Mouse (Mus musculus) midbrain, embryonic 13.5 days (tissue): Measurements from ENCODE around the gene Trim11. TPM values are rescaled to one million over a fixed set of nuclear protein-coding genes. Genes with fewer than 3 reads are reported as not detected.

Source experiments
- ATAC-seq: fragments of 200-750 bp; cut with Nextera tagmentation; 2 replicates; pipeline ENCODE4 v1.8.0; 2017; ENCODE audit warnings: mild to moderate bottlenecking, moderate TSS enrichment, moderate library complexity
- H3K27ac ChIP-seq: fragments of 300-500 bp; sonication (generic); 2 replicates; pipeline ENCODE4 v1.5.1; 2015; ENCODE audit warnings: inconsistent platforms, mild to moderate bottlenecking, moderate library complexity
- H3K27me3 ChIP-seq: fragments of 300-500 bp; sonication (generic); 2 replicates; pipeline ENCODE4 v1.6.1; 2015; ENCODE audit warnings: mild to moderate bottlenecking, inconsistent platforms
- H3K36me3 ChIP-seq: fragments of 300-500 bp; sonication (generic); 2 replicates; pipeline ENCODE4 v1.6.1; 2015; ENCODE audit warnings: mild to moderate bottlenecking, inconsistent platforms
- H3K4me1 ChIP-seq: fragments of 300-500 bp; sonication (generic); replicated peaks from 2 replicates; pipeline ENCODE4 v1.6.1; 2015; ENCODE audit warnings: inconsistent platforms
- H3K4me2 ChIP-seq: fragments of 300-500 bp; sonication (generic); replicated peaks from 2 replicates; pipeline ENCODE4 v1.6.1; 2015; ENCODE audit warnings: moderate library complexity, mild to moderate bottlenecking, inconsistent platforms
- H3K4me3 ChIP-seq: fragments of 300-500 bp; sonication (generic); replicated peaks from 2 replicates; pipeline ENCODE4 v1.5.1; 2015; ENCODE audit warnings: mild to moderate bottlenecking, inconsistent platforms
- H3K9ac ChIP-seq: fragments of 300-500 bp; sonication (generic); replicated peaks from 2 replicates; pipeline ENCODE4 v1.6.1; 2015; ENCODE audit warnings: mild to moderate bottlenecking, inconsistent platforms
- H3K9me3 ChIP-seq: fragments of 300-500 bp; sonication (generic); 2 replicates; pipeline ENCODE4 v1.6.1; 2016; ENCODE audit warnings: mild to moderate bottlenecking, inconsistent platforms
- WGBS: fragments of 180-500 bp; shearing (Covaris S2); methylation state at CpG from one replicate; pipeline ENCODE4 v1.1.7; 2015; 5-methylcytosine and 5-hydroxymethylcytosine counted together
- polyA plus RNA-seq: library from polyadenylated mRNA; unstranded; fragments of >200 nt; fragmentation: Nextera tagmentation; extraction: Ambion mirVana; gene quantifications from 2 replicates; pipeline ENCODE4 v1.2.1, GENCODE M21; 2015

Gene Trim11
- polyA plus RNA-seq, 1 experiment from 2014 or later = 21.9 TPM

DNA sequence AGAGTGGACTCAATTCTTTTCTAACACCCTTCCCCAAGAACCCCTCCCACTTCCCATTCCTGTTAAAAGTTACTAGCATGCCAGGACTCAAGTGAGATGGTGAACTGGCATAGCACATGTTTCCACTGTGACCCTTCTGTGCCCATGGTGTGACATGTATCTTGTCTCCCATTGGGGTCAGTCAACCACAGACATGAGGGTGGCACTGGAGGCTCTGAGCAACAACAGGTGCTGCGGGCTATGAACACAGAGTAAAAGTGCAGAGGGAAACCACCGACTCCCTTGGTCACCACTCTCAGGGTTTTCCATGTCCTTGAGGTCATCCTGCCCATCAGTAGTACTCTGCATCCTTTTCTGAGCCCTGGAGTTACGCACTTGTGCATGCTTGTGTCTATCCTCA, 6.1 kb upstream of the Trim11 start:
- Histone ChIP-seq H3K9me3 (no peaks in the 10 kb centered on the region), H3K9ac (no peak overlapping the region), H3K36me3 (peaks cover 43% of the 10 kb centered on the region), H3K4me2 (no peak overlapping the region), H3K27ac (no peak overlapping the region), H3K4me1 (peaks cover 17% of the 10 kb centered on the region), H3K27me3 (no peaks in the 10 kb centered on the region), H3K4me3 (no peak overlapping the region)
- 94% methylated on average over 3 of the region's 3 CpGs for WGBS
- ATAC-seq = no peak

DNA sequence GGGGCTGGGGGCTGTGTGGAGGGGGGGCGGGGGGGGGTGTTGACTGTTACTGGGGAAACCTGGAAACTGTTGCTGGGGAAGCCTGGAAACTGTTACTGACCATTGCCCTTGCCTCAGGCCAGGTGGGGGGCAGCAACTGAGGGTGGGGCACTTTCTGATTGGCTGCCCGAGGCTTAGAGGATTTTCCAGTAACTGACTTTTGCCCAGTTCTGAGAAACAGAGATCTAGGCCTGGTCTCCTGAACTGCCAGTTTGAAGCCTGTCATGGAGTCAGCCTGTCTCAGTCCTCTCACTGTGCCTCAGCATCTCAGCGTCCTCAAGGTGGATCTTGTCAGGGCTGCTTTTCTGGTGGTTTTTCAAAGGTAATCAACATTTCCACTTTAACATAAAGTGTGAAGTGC, 3.5 kb upstream of the Trim11 start:
- no peak overlapping the region for H3K9ac ChIP-seq
- H3K4me1 ChIP-seq = peaks cover 34% of the 10 kb centered on the region
- H3K36me3 ChIP-seq = peaks cover 32% of the 10 kb centered on the region
- no peaks in the 10 kb centered on the region for H3K9me3 ChIP-seq
- H3K27ac ChIP-seq = no peak overlapping the region
- no peak overlapping the region for H3K4me2 ChIP-seq
- H3K27me3 ChIP-seq = no peaks in the 10 kb centered on the region
- H3K4me3 ChIP-seq = no peak overlapping the region
- WGBS = 85% methylated on average over 3 of the region's 3 CpGs
- ATAC-seq = no peak

DNA sequence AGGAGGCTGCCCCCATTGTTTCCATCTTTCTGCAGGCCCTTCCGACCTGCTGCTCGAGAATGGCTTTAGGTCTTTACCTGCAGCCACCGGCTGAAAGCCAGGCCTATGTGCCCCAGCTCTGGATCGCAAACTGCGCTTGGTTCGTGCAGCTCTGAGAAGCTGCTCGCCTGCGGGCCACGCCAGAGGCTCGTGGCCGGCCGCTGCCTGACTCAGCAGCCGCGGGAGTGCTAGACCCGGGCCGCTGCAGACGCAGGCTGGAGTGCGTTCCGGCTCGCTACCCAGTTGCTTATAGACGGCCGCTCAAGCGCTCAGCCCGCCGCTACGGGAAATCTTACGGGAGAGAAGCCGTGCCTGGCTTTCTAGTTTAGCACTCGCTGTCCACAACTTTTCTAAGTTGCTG, 743 bp upstream of the Trim11 start:
- peak overlapping the region; percentile 99 for H3K4me3 ChIP-seq
- peak overlapping the region; percentile 97 for H3K9ac ChIP-seq
- H3K27me3 ChIP-seq = no peaks in the 10 kb centered on the region
- H3K27ac ChIP-seq = peak overlapping the region; percentile 62
- WGBS = under 1% methylated on average over 29 of the region's 29 CpGs
- peaks cover 11% of the 10 kb centered on the region for H3K36me3 ChIP-seq
- peak overlapping the region; percentile 100 for H3K4me2 ChIP-seq
- peaks cover 58% of the 10 kb centered on the region for H3K4me1 ChIP-seq
- no peaks in the 10 kb centered on the region for H3K9me3 ChIP-seq
- ATAC-seq = no peak

DNA sequence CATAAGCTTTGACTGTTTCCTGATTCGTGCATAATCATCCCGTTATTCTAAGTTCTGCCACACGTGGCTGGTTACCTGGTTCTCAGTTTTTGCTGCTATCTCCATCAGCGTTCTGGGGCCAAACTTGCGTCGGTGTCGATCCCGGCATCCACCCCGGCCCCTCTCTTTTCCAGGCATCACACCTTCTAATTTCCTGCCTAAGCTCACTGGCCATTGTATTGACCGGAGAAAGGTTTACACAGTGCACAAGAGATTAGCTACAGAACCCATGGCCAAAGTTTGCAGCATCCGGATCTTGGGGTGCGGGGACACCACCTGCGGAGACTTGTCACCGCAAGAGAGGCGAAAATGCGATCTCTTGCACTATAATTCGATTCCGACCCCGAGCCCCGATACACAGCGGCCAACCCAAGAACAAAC, 276 bp upstream of the Trim11 start:
- H3K36me3 ChIP-seq = peaks cover 13% of the 10 kb centered on the region
- H3K4me3 ChIP-seq = peak overlapping the region; percentile 99
- H3K4me2 ChIP-seq = peak overlapping the region; percentile 100
- H3K4me1 ChIP-seq = peaks cover 58% of the 10 kb centered on the region
- no peaks in the 10 kb centered on the region for H3K27me3 ChIP-seq
- H3K9me3 ChIP-seq = no peaks in the 10 kb centered on the region
- peak overlapping the region; percentile 62 for H3K27ac ChIP-seq
- WGBS = under 1% methylated on average over 21 of the region's 21 CpGs
- peak overlapping the region; percentile 97 for H3K9ac ChIP-seq
- ATAC-seq = peak; percentile 35; the same call in 1 of the 2 replicates

DNA sequence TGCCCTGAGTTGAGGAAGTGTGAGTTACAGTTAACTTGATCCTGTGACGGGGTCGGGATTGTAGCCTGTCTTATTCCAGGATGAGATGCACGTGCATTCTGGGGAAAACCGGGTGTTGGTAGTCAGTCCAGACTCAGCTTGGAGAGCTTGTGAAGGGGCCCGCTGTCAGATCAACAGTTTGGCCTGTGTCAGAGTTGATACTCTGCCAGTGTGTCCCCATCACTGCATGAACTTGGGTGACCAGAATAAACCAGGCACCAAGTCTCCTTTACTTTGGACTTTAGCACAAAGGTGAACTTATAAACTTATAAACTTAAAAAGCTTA, 775 bp downstream of the Trim11 start:
- Histone ChIP-seq H3K9me3 (no peaks in the 10 kb centered on the region), H3K27ac (no peak overlapping the region; the same call in 1 of the 2 replicates), H3K4me3 (peak overlapping the region; percentile 99), H3K4me1 (peaks cover 58% of the 10 kb centered on the region), H3K9ac (peak overlapping the region; percentile 97), H3K36me3 (peaks cover 20% of the 10 kb centered on the region), H3K4me2 (peak overlapping the region; percentile 100), H3K27me3 (no peaks in the 10 kb centered on the region)
- no peak for ATAC-seq
- WGBS = 4% methylated on average over 5 of the region's 5 CpGs

DNA sequence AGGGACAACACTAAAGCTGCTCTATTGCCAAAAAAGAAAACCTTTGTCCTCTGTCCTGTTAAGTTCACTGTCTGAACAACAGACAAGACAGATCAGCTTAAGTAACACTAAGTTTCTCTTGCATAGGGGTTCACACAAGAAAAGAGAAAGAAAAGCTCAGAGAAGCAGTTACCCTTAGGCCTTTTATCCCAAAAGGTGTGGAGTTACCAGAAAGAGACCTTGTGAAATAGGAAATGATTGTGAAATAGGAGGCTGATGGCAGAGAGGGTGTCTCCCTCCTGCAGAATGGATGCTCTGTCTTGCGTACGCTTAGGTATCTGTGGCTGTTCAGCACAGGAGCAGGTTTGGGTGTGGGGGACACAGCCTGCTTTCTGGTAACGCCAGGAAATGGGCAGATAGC, 1.3 kb downstream of the Trim11 start:
- WGBS = 89% methylated on average over 3 of the region's 3 CpGs
- no peaks in the 10 kb centered on the region for H3K9me3 ChIP-seq
- H3K27ac ChIP-seq = no peak overlapping the region
- peaks cover 58% of the 10 kb centered on the region for H3K4me1 ChIP-seq
- H3K36me3 ChIP-seq = peaks cover 25% of the 10 kb centered on the region
- H3K4me2 ChIP-seq = peak overlapping the region; percentile 100
- H3K9ac ChIP-seq = peak overlapping the region; percentile 97
- no peaks in the 10 kb centered on the region for H3K27me3 ChIP-seq
- peak overlapping the region; percentile 99 for H3K4me3 ChIP-seq
- ATAC-seq = no peak

DNA sequence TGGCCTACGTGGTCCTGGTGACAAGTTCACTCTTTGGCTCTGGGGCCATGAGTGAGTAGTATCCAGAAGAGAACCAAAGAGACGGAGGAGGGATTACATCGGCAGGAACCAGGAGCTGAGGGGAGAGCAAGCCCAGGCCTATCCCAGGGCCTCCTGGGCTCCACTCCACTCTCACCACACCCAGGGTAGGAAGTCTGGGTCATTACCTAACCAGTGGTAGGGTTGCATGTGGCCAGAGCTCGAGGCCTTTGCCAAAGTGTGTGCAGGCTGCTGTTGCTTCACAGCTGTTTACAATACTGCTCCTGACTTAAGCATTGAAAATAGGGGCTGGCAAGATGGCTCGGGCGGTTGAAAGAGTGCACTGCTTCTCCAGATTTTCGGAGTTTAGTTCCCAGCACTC, 1.8 kb downstream of the Trim11 start:
- Histone ChIP-seq H3K9ac (peak overlapping the region; percentile 97), H3K27me3 (no peaks in the 10 kb centered on the region), H3K9me3 (no peaks in the 10 kb centered on the region), H3K4me2 (peak overlapping the region; percentile 100), H3K4me1 (peaks cover 54% of the 10 kb centered on the region), H3K4me3 (peak overlapping the region; percentile 99), H3K36me3 (peaks cover 26% of the 10 kb centered on the region), H3K27ac (no peak overlapping the region)
- ATAC-seq = no peak
- WGBS = 83% methylated on average over 7 of the region's 7 CpGs

DNA sequence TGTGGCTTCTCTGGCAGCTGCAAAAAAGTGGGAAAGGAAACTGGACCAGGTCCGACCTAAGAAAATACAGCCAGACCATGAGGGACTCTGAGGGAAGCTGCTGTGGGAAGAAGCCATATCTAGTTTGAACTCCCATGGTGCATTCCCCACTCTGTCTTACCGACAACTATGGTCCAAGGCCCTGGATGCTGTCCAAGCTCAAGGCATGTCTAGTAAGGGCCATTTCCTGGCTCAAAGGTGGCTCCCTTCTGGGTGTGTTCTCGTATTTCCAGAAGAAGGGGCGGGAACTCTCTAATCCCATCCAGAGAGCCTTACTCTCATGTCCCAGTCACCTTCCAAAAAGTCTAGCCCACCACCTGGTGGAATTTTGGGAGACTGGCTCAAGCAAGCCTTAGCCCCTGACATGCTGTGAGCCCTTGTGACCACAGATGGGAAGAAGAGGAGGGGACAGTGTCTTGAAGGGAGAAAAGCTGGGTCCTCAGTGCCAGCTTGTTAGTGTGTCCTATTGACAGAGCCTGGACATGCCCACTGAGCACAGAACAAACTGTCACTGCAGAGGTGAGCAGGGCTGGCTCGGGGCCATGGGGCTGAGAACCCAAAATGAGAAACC, 2.6 kb downstream of the Trim11 start:
- Histone ChIP-seq H3K36me3 (peaks cover 33% of the 10 kb centered on the region), H3K4me2 (peak overlapping the region; percentile 100), H3K27ac (no peak overlapping the region), H3K27me3 (no peaks in the 10 kb centered on the region), H3K4me3 (peak overlapping the region; percentile 99; the same call in 1 of the 2 replicates), H3K9ac (0 out of 2 replicates have a peak overlapping the region, but pooled peaks have one; percentile 25), H3K4me1 (peaks cover 50% of the 10 kb centered on the region), H3K9me3 (no peaks in the 10 kb centered on the region)
- no peak for ATAC-seq
- 73% methylated on average over 5 of the region's 5 CpGs for WGBS

DNA sequence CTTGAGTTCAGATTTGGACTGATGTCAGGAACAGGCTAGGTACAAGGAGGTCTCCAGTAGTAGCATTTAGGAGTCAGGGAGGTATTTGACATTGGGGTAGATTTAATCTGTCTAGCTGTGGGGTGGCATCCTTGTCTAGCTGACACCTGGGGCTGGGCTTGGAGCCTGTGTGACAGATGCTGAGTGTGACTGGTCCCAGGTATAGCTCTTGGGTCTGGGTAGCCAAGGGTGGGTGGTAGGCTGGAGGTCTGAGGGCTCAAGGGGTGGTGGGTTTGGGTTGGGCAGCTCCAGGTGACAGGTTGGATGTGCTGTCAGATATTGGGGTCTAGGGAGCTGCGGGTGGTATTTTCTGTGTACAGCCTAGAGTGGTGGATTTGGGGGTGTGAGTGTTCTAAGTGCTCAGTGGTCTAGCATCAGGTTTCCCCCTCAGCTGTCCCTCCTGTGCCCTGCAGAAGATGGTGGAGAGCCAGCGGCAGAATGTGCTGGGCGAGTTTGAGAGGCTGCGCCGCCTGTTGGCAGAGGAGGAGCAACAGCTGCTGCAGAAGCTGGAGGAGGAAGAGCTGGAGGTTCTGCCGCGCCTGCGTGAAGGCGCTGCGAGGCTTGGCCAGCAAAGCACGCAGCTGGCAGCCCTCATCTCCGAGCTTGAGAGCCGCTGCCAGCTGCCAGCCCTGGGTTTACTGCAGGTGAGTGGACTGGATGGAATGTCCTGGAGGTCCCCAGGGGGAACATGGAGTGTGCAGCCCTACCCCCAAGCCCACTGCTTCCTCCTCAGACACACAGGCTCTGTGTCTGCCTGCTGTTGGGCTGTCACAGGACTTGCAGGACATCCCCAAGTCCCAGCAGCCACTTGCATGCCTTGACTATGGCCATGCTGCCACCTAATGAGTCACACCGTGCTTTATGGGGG, 3.9 kb downstream of the Trim11 start:
- Histone ChIP-seq H3K4me2 (no peak overlapping the region), H3K27ac (no peak overlapping the region), H3K27me3 (no peaks in the 10 kb centered on the region), H3K36me3 (peaks cover 46% of the 10 kb centered on the region), H3K9ac (0 out of 2 replicates have a peak overlapping the region, but pooled peaks have one; percentile 3), H3K4me1 (peaks cover 41% of the 10 kb centered on the region), H3K9me3 (no peaks in the 10 kb centered on the region), H3K4me3 (no peak overlapping the region)
- WGBS = 46% methylated on average over 14 of the region's 14 CpGs
- ATAC-seq = no peak

DNA sequence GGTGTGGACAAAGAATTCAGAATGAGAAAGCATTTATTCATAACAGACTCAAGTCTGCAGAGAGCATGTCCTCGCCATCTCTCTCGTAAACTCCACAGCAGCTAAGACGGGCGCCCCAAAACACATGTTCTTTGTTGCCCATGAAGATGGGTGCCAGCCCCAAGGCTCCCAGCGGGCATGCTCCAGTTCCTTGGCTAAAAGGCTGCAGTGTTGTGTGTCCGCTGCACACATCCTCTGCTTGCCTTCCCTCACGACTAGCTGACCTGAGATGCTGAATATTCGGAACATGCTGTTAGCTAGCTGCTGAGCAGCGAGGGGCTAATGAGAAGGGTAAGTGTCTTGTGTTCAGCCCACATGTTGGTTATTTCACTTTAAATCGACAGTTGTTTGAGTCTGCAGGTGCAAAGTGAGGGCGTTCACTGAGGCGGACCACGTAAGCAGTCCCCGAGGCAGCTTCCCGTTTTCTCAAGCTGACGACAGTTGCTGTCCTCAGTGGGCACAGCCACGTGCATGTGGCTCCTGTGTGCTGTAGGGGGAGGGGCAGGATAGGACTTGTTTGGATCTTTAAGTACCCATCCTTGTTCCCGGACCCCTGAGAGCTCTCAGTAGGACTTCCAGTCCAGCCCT, 4.7 kb downstream of the Trim11 start:
- no peak for ATAC-seq
- Histone ChIP-seq H3K27ac (no peak overlapping the region), H3K36me3 (peaks cover 54% of the 10 kb centered on the region), H3K4me1 (peaks cover 36% of the 10 kb centered on the region), H3K9me3 (no peaks in the 10 kb centered on the region), H3K27me3 (no peaks in the 10 kb centered on the region), H3K9ac (no peak overlapping the region), H3K4me2 (no peak overlapping the region), H3K4me3 (no peak overlapping the region)
- WGBS = 91% methylated on average over 18 of the region's 18 CpGs

DNA sequence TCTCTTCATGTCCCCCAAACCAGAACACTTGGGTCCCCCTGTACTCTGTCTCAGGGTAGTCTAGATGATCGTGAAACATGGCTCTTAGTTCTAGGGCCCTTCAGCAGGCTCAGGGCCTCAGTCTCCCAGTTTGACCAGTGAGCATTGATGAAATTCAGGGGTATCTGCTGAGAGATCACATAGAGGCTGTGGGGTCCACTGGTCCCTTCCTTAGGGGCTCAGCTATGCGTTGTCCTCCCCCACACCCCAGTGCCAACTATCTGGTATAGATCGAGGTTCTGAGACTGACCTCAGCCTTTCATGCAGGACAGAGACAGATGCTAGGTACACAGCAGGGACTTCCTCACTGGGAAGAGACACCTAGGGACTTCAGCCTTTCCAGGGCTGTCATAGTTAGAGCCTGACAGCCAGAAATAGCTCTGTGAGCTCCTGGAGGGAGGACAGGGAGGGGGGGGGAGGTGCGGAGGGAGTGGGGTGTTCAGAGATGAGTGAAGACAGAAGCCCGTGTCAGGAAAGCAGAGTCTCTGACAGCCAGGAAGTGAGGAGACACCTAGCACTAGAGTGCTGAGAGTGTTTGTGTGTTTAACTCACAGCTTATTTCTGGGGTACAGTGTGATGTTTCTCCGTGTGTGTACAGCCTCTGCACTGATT, 5.9 kb downstream of the Trim11 start:
- H3K4me1 ChIP-seq = peaks cover 30% of the 10 kb centered on the region
- peaks cover 66% of the 10 kb centered on the region for H3K36me3 ChIP-seq
- H3K9ac ChIP-seq = no peak overlapping the region
- WGBS = 88% methylated on average over 6 of the region's 6 CpGs
- no peak overlapping the region for H3K4me3 ChIP-seq
- no peak overlapping the region for H3K27ac ChIP-seq
- no peaks in the 10 kb centered on the region for H3K27me3 ChIP-seq
- no peak overlapping the region for H3K4me2 ChIP-seq
- H3K9me3 ChIP-seq = no peaks in the 10 kb centered on the region
- no peak for ATAC-seq

DNA sequence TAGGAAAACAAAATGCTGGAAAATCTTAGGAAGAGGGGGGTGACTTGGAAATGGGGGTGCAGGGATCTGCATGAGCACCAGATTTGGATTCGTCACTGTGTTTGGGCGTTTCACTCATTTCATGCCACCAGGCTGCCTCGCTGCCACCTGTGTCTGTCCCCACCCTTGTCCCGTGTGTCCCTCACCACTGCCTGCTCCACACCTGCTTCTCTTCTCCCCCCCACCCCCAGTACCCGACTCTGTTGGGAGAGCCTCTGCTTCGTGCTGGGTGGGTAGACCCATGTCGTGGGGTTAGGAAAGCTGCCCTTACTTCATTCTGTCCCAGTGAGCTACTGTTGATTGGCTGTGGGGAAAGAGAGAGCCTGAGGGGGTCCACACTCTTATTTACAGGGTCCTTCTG, 6.8 kb downstream of the Trim11 start:
- Histone ChIP-seq H3K27ac (no peak overlapping the region), H3K4me2 (no peak overlapping the region), H3K4me1 (peaks cover 22% of the 10 kb centered on the region), H3K9me3 (no peaks in the 10 kb centered on the region), H3K27me3 (no peaks in the 10 kb centered on the region), H3K9ac (no peak overlapping the region), H3K4me3 (no peak overlapping the region), H3K36me3 (peaks cover 75% of the 10 kb centered on the region)
- ATAC-seq = no peak
- 93% methylated on average over 7 of the region's 7 CpGs for WGBS
